Mouse (Mus musculus) neural tube, embryonic 15.5 days (tissue): Measurements from ENCODE around the gene Med18. TPM values are rescaled to one million over a fixed set of nuclear protein-coding genes. Genes with fewer than 3 reads are reported as not detected.
"Not testable (repeated sequence)": the region's sequence is repeated elsewhere in the genome, so short reads cannot be mapped to it uniquely, and the experiment has no call there.

Experiments
- ATAC-seq: fragments of 200-750 bp; cut with Nextera tagmentation; 2 replicates; pipeline ENCODE4 v1.8.0; 2017; ENCODE audit warnings: mild to moderate bottlenecking, moderate TSS enrichment, moderate library complexity; ENCODE audit not compliant: low FRiP score
- H3K27ac ChIP-seq: fragments of 300-500 bp; sonication (generic); replicated peaks from 2 replicates; pipeline ENCODE4 v1.5.1; 2015; ENCODE audit warnings: mild to moderate bottlenecking, inconsistent platforms
- H3K27me3 ChIP-seq: fragments of 300-500 bp; sonication (generic); replicated peaks from 2 replicates; pipeline ENCODE4 v1.6.1; 2015; ENCODE audit warnings: inconsistent platforms
- H3K36me3 ChIP-seq: fragments of 300-500 bp; sonication (generic); 2 replicates; pipeline ENCODE4 v1.6.1; 2015; ENCODE audit warnings: inconsistent platforms
- H3K4me1 ChIP-seq: fragments of 300-500 bp; sonication (generic); 2 replicates; pipeline ENCODE4 v1.6.1; 2015; ENCODE audit warnings: inconsistent platforms
- H3K4me2 ChIP-seq: fragments of 300-500 bp; sonication (generic); 2 replicates; pipeline ENCODE4 v1.6.1; 2015; ENCODE audit warnings: inconsistent platforms, mild to moderate bottlenecking, moderate library complexity
- H3K4me3 ChIP-seq: fragments of 300-500 bp; sonication (generic); replicated peaks from 2 replicates; pipeline ENCODE4 v1.5.1; 2015; ENCODE audit warnings: mild to moderate bottlenecking, inconsistent platforms
- H3K9ac ChIP-seq: fragments of 300-500 bp; sonication (generic); replicated peaks from 2 replicates; pipeline ENCODE4 v1.6.1; 2015; ENCODE audit warnings: mild to moderate bottlenecking, inconsistent platforms
- H3K9me3 ChIP-seq: fragments of 300-500 bp; sonication (generic); replicated peaks from 2 replicates; pipeline ENCODE4 v1.6.1; 2016; ENCODE audit warnings: inconsistent platforms
- WGBS: fragments of 180-500 bp; shearing (Covaris S2); methylation state at CpG from one replicate; pipeline ENCODE4 v1.1.7; 2015; ENCODE audit warnings: mixed read lengths; 5-methylcytosine and 5-hydroxymethylcytosine counted together
- polyA plus RNA-seq: library from polyadenylated mRNA; unstranded; fragments of >200 nt; fragmentation: Nextera tagmentation; extraction: Ambion mirVana; gene quantifications from 2 replicates; pipeline ENCODE4 v1.2.1, GENCODE M21; 2015

Med18 gene
- polyA plus RNA-seq, 1 experiment from 2014 or later: 13.9 TPM

DNA sequence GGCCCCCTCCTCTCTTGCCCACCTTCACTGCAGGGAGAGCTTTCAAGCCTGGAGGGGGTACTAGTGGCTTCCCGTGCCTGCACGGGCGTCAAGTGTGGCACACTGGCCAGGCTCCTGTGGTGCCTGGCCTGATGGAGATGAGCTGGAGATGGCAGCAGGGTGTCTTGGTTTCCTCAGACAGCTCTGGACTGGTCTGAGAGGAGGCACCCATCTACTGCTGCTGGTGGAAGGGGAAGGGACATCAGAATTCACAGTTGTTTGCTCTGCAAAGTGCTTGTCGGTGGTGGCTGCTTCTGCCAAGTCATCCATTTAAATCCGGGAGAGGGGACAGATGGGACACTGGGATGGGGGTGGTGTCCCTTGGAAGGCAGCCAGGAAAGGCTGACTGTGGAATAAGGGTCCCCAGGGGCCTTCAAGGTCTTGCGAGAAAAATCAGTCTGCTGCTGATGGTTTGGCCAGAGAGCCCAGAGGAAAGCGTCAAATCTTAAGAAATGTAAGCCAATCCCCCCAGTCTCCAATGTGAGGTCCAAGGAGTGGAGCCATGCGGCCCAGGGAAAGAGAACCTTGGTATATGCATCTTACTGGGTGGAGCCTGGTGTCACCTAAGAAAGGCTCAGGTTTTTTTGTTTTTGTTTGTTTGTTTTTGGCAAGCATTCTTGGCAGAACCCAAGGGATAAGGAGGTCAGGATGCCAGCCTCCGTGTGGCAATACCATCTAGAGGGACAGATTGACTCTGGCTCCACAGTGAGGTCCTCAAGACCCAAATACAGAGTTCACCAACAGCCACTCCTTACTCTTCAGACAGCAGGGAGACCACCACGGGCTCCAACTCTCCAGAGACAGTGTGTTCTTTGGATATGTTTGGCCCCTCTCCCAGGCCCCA lies 28.7 kb upstream of the Med18 start:
- Histone ChIP-seq H3K27me3 (no peaks in the 10 kb centered on the region), H3K4me2 (no peak overlapping the region), H3K4me3 (no peak overlapping the region), H3K9me3 (no peaks in the 10 kb centered on the region), H3K27ac (no peak overlapping the region; the same call in 1 of the 2 replicates), H3K36me3 (peaks cover 8% of the 10 kb centered on the region), H3K9ac (no peak overlapping the region), H3K4me1 (peaks cover 8% of the 10 kb centered on the region)
- ATAC-seq: no peak
- 50% methylated on average over 10 of the region's 10 CpGs for WGBS

DNA sequence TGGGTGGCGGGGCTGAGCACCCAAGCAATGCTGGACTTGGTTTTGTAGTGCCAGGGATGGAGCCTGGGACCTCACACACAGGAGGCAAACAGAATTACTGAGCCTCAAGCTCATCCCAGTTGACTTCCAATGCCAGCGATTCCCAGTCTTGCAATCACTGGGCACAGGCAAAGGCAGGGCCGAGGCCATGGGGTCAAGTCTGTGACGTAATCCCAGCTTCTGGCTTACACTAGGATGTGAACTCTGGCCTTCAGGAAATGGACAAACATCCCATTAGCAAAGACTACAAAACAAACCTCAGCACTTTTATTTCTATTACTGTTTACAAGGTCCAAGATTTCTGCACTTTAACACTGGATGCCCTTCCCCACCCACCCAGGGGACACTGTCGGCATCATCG lies 28.0 kb upstream of the Med18 start:
- Histone ChIP-seq H3K4me3 (no peak overlapping the region), H3K9me3 (no peaks in the 10 kb centered on the region), H3K36me3 (peaks cover 3% of the 10 kb centered on the region), H3K9ac (no peak overlapping the region), H3K27ac (no peak overlapping the region), H3K4me2 (no peak overlapping the region), H3K4me1 (peaks cover 8% of the 10 kb centered on the region), H3K27me3 (no peaks in the 10 kb centered on the region)
- no peak for ATAC-seq
- 75% methylated on average over 6 of the region's 6 CpGs for WGBS

DNA sequence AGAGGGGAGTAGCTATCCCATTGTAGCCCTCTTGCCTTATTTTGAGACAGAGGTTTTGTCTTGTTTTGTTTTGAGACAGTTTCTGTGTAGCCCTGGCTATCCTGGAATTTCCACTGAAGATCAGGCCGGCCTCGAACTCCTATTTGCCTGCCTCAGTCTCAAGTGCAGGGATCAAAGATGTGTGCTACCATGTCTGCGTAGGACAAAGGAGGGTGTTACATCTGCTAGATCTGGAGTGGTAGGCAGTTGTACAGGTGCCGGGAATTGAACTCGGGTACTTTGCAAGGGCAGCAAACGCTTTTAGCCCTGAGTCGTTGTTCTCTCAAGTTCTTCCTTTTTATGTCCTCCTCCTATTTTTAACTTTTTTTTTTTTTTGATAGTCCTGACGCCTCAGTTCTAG lies 27.3 kb upstream of the Med18 start:
- peaks cover 8% of the 10 kb centered on the region for H3K4me1 ChIP-seq
- no peak for ATAC-seq
- WGBS: 92% methylated on average over 8 of the region's 8 CpGs

GRCm38 (mm10) chr4:132490273-132491010 lies 26.7 kb upstream of the Med18 start:
- H3K4me2 ChIP-seq: no peak overlapping the region
- ATAC-seq: no peak
- no peak overlapping the region for H3K27ac ChIP-seq
- no peaks in the 10 kb centered on the region for H3K9me3 ChIP-seq
- H3K36me3 ChIP-seq: no peaks in the 10 kb centered on the region; the same call in 1 of the 2 replicates
- H3K4me1 ChIP-seq: peaks cover 8% of the 10 kb centered on the region
- no peak overlapping the region for H3K4me3 ChIP-seq
- H3K27me3 ChIP-seq: no peaks in the 10 kb centered on the region
- no peak overlapping the region for H3K9ac ChIP-seq
- 92% methylated on average over 15 of the region's 15 CpGs for WGBS

More for the DNA sequence above, 27.3 kb upstream of the Med18 start:
- Histone ChIP-seq H3K36me3 (no peaks in the 10 kb centered on the region; the same call in 1 of the 2 replicates), H3K4me3 (no peak overlapping the region), H3K27ac (no peak overlapping the region), H3K9ac (no peak overlapping the region), H3K9me3 (no peaks in the 10 kb centered on the region), H3K4me2 (no peak overlapping the region), H3K27me3 (no peaks in the 10 kb centered on the region)

DNA sequence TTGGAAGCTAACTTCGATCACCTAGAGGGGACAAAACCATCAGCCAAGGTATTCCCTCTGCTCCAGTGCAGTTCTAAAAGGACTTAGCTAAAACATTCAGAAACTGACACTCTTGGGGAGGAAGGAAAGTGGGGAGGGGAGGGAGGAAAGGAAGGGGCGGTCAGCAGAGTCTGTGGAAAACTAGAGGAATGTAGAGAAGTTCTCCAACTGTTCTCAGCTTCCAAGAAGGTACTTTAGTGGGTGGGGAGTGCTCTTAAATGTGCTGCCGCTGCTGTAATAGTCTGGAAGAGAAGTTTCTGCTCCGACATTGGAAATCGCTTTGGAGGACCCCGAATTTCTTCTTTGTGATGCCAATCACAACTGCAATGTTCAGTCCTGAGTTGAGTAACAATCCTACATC lies 25.3 kb upstream of the Med18 start:
- H3K27me3 ChIP-seq: no peaks in the 10 kb centered on the region
- no peak overlapping the region for H3K9ac ChIP-seq
- H3K4me2 ChIP-seq: no peak overlapping the region
- no peak overlapping the region for H3K4me3 ChIP-seq
- H3K36me3 ChIP-seq: no peaks in the 10 kb centered on the region; the same call in 1 of the 2 replicates
- 89% methylated on average over 6 of the region's 6 CpGs for WGBS
- peaks cover 8% of the 10 kb centered on the region for H3K4me1 ChIP-seq
- H3K9me3 ChIP-seq: no peaks in the 10 kb centered on the region
- no peak for ATAC-seq
- no peak overlapping the region for H3K27ac ChIP-seq

GRCm38 (mm10) chr4:132488521-132488920 lies 24.8 kb upstream of the Med18 start:
- 88% methylated on average over 3 of the region's 3 CpGs for WGBS
- no peak overlapping the region for H3K4me3 ChIP-seq
- no peaks in the 10 kb centered on the region for H3K9me3 ChIP-seq
- H3K4me1 ChIP-seq: peaks cover 8% of the 10 kb centered on the region
- no peaks in the 10 kb centered on the region; the same call in 1 of the 2 replicates for H3K36me3 ChIP-seq
- ATAC-seq: no peak
- H3K27me3 ChIP-seq: no peaks in the 10 kb centered on the region
- no peak overlapping the region for H3K4me2 ChIP-seq
- no peak overlapping the region for H3K9ac ChIP-seq
- no peak overlapping the region for H3K27ac ChIP-seq

DNA sequence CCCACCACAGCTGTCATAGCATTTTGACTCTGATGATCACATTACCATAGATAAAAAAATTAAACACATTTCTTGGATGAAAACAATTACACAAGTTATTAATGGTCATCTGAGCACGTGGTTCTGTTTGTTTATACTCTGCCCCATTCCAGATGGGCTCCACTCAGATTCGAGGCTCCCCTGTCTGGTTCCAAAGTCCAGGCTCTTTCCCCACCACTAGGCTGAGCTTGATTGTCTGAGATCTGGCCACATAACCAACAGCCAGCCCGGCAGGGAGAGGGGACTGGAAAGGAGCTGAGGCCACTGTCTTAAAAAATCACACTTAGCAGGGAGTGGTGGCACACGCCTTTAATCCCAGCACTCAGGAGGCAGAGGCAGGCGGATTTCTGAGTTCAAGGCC lies 21.1 kb upstream of the Med18 start:
- Histone ChIP-seq H3K9me3 (no peaks in the 10 kb centered on the region), H3K4me1 (no peaks in the 10 kb centered on the region), H3K36me3 (no peaks in the 10 kb centered on the region), H3K9ac (no peak overlapping the region), H3K4me3 (no peak overlapping the region), H3K4me2 (no peak overlapping the region), H3K27me3 (no peaks in the 10 kb centered on the region), H3K27ac (no peak overlapping the region)
- no peak for ATAC-seq
- 84% methylated on average over 5 of the region's 5 CpGs for WGBS

GRCm38 (mm10) chr4:132484231-132484630 lies 20.5 kb upstream of the Med18 start:
- H3K36me3 ChIP-seq: no peaks in the 10 kb centered on the region
- ATAC-seq: no peak
- WGBS: 86% methylated on average over 4 of the region's 4 CpGs
- no peak overlapping the region for H3K4me3 ChIP-seq
- no peaks in the 10 kb centered on the region for H3K27me3 ChIP-seq
- H3K9me3 ChIP-seq: no peaks in the 10 kb centered on the region
- H3K27ac ChIP-seq: no peak overlapping the region
- H3K9ac ChIP-seq: no peak overlapping the region
- H3K4me2 ChIP-seq: no peak overlapping the region
- H3K4me1 ChIP-seq: no peaks in the 10 kb centered on the region

GRCm38 (mm10) chr4:132482956-132483608 lies 19.4 kb upstream of the Med18 start:
- no peaks in the 10 kb centered on the region for H3K4me1 ChIP-seq
- no peaks in the 10 kb centered on the region for H3K9me3 ChIP-seq
- no peak overlapping the region for H3K27ac ChIP-seq
- no peaks in the 10 kb centered on the region for H3K27me3 ChIP-seq
- no peak overlapping the region for H3K9ac ChIP-seq
- no peaks in the 10 kb centered on the region for H3K36me3 ChIP-seq
- WGBS: 78% methylated on average over 13 of the region's 13 CpGs
- H3K4me3 ChIP-seq: no peak overlapping the region
- no peak for ATAC-seq
- no peak overlapping the region for H3K4me2 ChIP-seq

DNA sequence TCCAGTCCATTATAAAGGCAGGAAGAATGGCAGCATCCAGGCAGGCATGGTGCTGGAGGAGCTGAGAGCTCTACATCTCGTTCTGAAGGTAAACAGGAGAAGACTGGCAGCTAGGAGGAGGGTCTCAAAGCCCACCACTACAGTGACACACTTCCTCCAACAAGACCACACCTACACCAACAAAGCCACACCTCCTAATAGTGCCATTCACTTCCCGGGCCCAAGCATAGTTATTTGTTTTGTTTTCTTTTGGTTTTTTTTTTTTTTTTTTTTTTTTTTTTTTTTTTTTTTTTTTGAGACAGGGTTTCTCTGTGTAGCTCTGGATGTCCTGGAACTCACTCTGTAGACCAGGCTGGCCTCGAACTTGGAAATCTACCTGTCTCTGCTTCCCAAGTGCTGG lies 18.4 kb upstream of the Med18 start:
- not testable (repeated sequence) for H3K9ac ChIP-seq, H3K4me2 ChIP-seq, H3K4me3 ChIP-seq, H3K9me3 ChIP-seq, H3K36me3 ChIP-seq, H3K4me1 ChIP-seq, H3K27me3 ChIP-seq, ATAC-seq, H3K27ac ChIP-seq
- WGBS: 68% methylated on average over 3 of the region's 3 CpGs

DNA sequence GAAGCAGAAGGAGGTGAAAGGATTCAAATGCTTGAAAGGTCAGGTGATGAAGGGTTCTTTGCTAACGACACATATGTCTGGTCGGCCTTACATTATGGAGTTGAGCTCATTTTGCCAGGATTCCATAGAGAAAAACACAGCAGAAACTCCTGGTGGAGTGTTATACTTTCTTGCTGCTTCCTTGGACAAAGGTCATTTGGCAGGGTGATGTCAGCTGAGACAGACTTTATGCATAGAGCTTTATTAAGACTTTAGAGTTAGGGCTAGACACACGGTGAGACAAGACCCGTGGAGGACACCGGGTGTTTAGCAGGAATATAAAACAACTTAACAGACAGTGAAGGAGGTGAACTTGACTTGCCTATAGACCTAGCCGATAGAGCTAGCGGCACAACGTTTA lies 14.1 kb upstream of the Med18 start:
- H3K27me3 ChIP-seq: no peaks in the 10 kb centered on the region
- no peak overlapping the region for H3K4me2 ChIP-seq
- H3K9me3 ChIP-seq: no peaks in the 10 kb centered on the region
- H3K27ac ChIP-seq: no peak overlapping the region
- no peak overlapping the region for H3K4me3 ChIP-seq
- H3K9ac ChIP-seq: no peak overlapping the region
- H3K4me1 ChIP-seq: no peaks in the 10 kb centered on the region
- no peak for ATAC-seq
- WGBS: 91% methylated on average over 8 of the region's 8 CpGs
- no peaks in the 10 kb centered on the region for H3K36me3 ChIP-seq
